Mouse (Mus musculus) kidney, embryonic 14.5 days (tissue): Measurements from ENCODE around the gene Chtf18. TPM values are rescaled to one million over a fixed set of nuclear protein-coding genes. Genes with fewer than 3 reads are reported as not detected.

Experiments used
- ATAC-seq: fragments of 200-750 bp; cut with Nextera tagmentation; 2 replicates; pipeline ENCODE4 v1.8.0; 2017; ENCODE audit warnings: moderate number of reproducible peaks, mild to moderate bottlenecking, moderate TSS enrichment, moderate library complexity; ENCODE audit not compliant: low FRiP score, low TSS enrichment
- H3K27ac ChIP-seq: fragments of 300-500 bp; sonication (generic); 2 replicates; pipeline ENCODE4 v1.5.1; 2014; ENCODE audit warnings: low read depth, mild to moderate bottlenecking, low read length, moderate library complexity, mixed read lengths
- H3K27me3 ChIP-seq: fragments of 300-500 bp; sonication (generic); 2 replicates; pipeline ENCODE4 v1.6.1; 2014; ENCODE audit warnings: mild to moderate bottlenecking, low read length; ENCODE audit not compliant: control insufficient read depth, insufficient read depth
- H3K36me3 ChIP-seq: fragments of 300-500 bp; sonication (generic); 2 replicates; pipeline ENCODE4 v1.6.1; 2014; ENCODE audit warnings: low read length, mixed read lengths; ENCODE audit not compliant: control insufficient read depth, insufficient read depth
- H3K4me1 ChIP-seq: fragments of 300-500 bp; sonication (generic); 2 replicates; pipeline ENCODE4 v1.6.1; 2014; ENCODE audit warnings: low read length, mixed read lengths; ENCODE audit not compliant: control insufficient read depth, insufficient read depth
- H3K4me2 ChIP-seq: fragments of 300-500 bp; sonication (generic); replicated peaks from 2 replicates; pipeline ENCODE4 v1.6.1; 2014; ENCODE audit warnings: low read depth, mild to moderate bottlenecking, low read length
- H3K4me3 ChIP-seq: fragments of 300-500 bp; sonication (generic); 2 replicates; pipeline ENCODE4 v1.5.1; 2014; ENCODE audit warnings: mild to moderate bottlenecking, low read length
- H3K9ac ChIP-seq: fragments of 300-500 bp; sonication (generic); 2 replicates; pipeline ENCODE4 v1.6.1; 2014; ENCODE audit warnings: low read depth, mild to moderate bottlenecking, low read length, moderate library complexity
- H3K9me3 ChIP-seq: fragments of 300-500 bp; sonication (generic); 2 replicates; pipeline ENCODE4 v1.6.1; 2016; ENCODE audit warnings: low read length; ENCODE audit not compliant: control insufficient read depth
- WGBS: fragments of 180-500 bp; shearing (Covaris S2); extraction: QIAGEN DNeasy Blood & Tissue Kit; methylation state at CpG from one replicate; pipeline ENCODE4 v1.1.7; 2014; 5-methylcytosine and 5-hydroxymethylcytosine counted together
- polyA plus RNA-seq: library from polyadenylated mRNA; unstranded; fragments of >200 nt; fragmentation: Nextera tagmentation; extraction: Ambion mirVana; gene quantifications from 2 replicates; pipeline ENCODE4 v1.2.1, GENCODE M21; 2014

Gene Chtf18
- polyA plus RNA-seq, result 17.3 and 26.0 TPM in 2 replicates

DNA sequence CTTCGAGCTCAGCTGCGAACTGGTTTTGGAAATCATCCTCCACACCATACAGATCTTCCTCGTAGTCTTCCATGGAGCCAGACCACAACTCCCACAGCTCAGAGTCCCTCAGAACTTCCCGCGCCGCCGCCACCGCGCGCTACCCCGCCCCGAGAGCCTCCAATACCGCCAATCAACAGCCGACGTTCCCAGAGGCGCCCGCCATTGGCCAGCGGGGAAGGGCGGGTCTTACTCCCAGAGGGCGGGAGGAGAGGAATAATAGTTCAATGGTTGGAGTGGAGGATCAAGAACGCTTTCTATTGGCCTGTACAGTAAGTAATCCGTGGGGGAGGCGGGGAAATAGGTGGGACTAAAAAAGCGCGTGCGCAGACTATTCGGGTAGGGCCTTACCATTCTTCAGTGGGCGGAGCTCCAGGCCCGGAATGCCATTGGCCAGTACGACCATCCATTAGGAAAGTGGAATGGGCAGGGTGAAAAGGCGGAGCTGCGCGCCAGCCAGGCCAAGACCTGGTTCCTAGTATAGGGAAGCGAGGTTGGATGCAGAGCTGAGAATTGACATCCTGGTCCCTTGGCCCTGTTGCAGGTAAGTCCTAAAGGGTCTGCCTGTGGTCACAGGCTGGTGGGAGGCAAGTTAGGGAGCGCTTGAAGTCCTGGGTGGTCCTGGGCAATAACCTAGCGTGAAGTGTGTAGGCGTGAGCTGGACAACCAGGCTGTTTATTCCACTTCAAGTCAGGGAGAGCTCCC lies at the start of gene Chtf18, which contains the start of gene Rpusd1:
TSS of gene Chtf18 (minus strand) at position 155 of the 744 bp plus-strand sequence.
TSS of gene Rpusd1 (plus strand) at position 406 of the 744 bp plus-strand sequence.
- Histone ChIP-seq H3K27ac (no peak within 1 kb of the TSS), H3K36me3 (peaks cover 15% of the 10 kb centered on the region), H3K9me3 (no peaks in the 10 kb centered on the region), H3K4me2 (peak within 1 kb of the TSS; percentile 95), H3K4me3 (peak within 1 kb of the TSS; percentile 73), H3K27me3 (no peaks in the 10 kb centered on the region), H3K4me1 (peaks cover 16% of the 10 kb centered on the region), H3K9ac (peak within 1 kb of the TSS; percentile 80)
- WGBS, result 0% methylated on average over 37 of the region's 37 CpGs
- peak; percentile 98 for ATAC-seq

DNA sequence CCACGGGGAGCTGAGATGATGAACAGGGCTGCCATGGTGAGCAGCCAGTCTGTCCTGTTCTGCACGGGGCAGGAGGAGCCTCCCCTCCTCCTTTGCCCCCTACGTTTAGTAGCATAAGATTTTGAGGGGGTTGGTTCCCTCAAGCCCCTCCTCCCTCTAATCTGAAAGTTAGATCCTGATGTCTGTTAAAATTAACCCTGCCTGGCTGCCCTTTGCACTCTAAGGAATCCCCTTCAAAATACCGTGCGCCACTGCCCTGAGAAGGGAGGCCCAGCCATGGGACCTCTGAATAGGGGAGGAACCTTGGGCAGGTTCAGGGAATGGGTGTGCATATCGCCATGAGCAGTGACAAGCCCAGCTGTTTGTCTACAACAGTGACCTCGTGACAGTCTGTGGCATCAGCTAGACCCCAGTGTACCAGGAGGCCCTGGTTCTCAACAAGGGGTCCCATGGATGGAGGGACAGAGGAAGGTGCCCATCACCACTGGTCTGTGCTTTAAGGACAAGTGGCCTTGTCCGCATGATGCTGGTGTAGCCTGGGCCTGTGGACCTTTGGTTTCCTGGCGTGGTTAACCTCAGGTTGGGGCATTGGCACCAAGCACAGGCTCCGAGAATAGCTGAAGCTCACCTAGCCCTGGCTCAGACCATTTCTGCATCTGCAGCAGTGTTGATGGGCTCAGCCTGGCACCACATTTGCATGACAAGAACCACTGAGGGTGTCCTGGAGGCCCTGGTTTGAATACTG lies 48.3 kb upstream of the Chtf18 start:
- no peak for ATAC-seq
- Histone ChIP-seq H3K4me1 (peaks cover 6% of the 10 kb centered on the region), H3K4me3 (no peak overlapping the region), H3K4me2 (no peak overlapping the region), H3K27ac (no peak overlapping the region), H3K27me3 (no peaks in the 10 kb centered on the region), H3K9ac (peak overlapping the region; percentile 4; the same call in 1 of the 2 replicates), H3K36me3 (peaks cover 21% of the 10 kb centered on the region; the same call in 1 of the 2 replicates), H3K9me3 (no peaks in the 10 kb centered on the region)
- WGBS, result 75% methylated on average over 10 of the region's 10 CpGs

DNA sequence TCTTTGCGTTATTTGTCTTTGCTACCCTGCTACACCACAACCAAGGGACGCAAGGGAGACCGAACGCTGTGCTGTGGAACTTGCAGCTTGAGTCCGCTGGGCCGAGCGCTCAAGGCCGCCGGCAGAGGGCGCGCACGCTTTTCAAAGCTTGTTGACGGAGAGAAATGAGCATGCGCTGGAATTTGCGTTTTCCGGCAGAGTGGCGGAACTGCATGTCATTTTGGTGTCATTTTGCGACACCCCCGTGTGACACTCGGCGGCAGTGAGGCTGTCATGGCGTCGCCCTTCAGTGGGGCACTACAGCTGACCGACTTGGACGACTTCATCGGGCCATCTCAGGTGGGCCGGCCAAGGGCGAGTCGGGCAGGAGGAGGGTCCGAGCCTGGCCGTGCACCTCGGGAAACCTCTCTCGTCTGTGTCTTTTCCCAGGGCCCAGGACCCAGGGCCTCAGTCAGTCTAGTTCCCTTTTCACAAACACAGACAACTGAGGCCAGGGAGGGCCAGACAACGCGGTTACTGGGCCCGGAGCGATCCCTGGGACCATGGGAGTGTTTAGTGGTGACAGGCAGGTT lies 46.4 kb upstream of the Chtf18 start, which contains the start of gene Narfl:
TSS of gene Narfl (plus strand) at position 228 of the 572 bp plus-strand sequence.
- Histone ChIP-seq H3K9ac (peak within 1 kb of the TSS; percentile 80), H3K4me2 (peak within 1 kb of the TSS; percentile 75), H3K4me3 (peak within 1 kb of the TSS; percentile 75), H3K4me1 (peaks cover 6% of the 10 kb centered on the region), H3K27me3 (no peaks in the 10 kb centered on the region), H3K27ac (no peak within 1 kb of the TSS), H3K36me3 (peaks cover 15% of the 10 kb centered on the region; the same call in 1 of the 2 replicates), H3K9me3 (no peaks in the 10 kb centered on the region)
- under 1% methylated on average over 37 of the region's 37 CpGs for WGBS
- peak; percentile 88 for ATAC-seq

DNA sequence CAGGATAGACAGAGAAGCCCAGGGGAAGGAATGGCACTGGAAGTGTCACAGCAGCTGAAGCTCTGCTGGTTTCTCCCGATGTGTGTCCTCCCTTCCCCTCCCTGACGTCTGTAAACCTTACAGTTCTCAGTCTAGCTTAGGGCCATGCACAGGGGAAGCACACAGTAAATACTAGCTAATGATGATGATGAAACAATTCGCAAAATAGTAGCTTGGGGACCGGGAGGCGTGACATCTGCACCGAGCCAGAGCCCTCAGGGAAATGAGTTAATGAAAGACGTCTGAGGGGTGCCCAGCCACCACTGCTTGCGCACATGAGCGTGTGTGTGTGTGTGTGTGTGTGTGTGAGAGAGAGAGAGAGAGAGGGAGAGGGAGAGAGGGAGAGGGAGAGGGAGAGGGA lies 42.1 kb upstream of the Chtf18 start:
- no peak overlapping the region for H3K27ac ChIP-seq
- no peaks in the 10 kb centered on the region for H3K9me3 ChIP-seq
- no peaks in the 10 kb centered on the region for H3K36me3 ChIP-seq
- H3K4me2 ChIP-seq, result no peak overlapping the region
- H3K27me3 ChIP-seq, result no peaks in the 10 kb centered on the region
- 51% methylated on average over 9 of the region's 9 CpGs for WGBS
- no peak for ATAC-seq
- no peak overlapping the region for H3K9ac ChIP-seq
- H3K4me3 ChIP-seq, result no peak overlapping the region
- H3K4me1 ChIP-seq, result peaks cover 3% of the 10 kb centered on the region

DNA sequence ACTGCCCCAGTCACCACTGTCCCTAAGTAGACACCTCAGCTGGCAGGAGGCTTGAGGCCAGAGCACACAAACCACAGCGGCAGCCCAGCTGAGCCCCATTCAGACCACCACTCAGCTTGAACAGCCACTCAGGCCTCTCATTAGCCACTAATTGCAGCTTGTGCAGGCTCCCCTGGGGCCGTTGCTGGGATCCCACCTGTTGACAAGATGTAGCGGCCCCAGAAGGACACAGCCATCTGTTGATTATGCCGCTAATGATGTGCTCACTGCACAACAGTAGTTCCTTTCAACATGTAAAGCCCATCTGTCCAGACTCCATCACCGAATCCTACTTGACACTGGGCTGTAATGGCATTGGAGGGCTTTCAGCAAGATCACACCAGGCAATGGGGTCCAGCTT lies 38.7 kb upstream of the Chtf18 start:
- no peak overlapping the region for H3K9ac ChIP-seq
- no peak for ATAC-seq
- H3K9me3 ChIP-seq, result no peaks in the 10 kb centered on the region
- H3K36me3 ChIP-seq, result no peaks in the 10 kb centered on the region
- 46% methylated on average over 5 of the region's 5 CpGs for WGBS
- H3K27ac ChIP-seq, result no peak overlapping the region
- no peak overlapping the region for H3K4me2 ChIP-seq
- H3K4me3 ChIP-seq, result no peak overlapping the region
- H3K4me1 ChIP-seq, result no peaks in the 10 kb centered on the region
- no peaks in the 10 kb centered on the region for H3K27me3 ChIP-seq

DNA sequence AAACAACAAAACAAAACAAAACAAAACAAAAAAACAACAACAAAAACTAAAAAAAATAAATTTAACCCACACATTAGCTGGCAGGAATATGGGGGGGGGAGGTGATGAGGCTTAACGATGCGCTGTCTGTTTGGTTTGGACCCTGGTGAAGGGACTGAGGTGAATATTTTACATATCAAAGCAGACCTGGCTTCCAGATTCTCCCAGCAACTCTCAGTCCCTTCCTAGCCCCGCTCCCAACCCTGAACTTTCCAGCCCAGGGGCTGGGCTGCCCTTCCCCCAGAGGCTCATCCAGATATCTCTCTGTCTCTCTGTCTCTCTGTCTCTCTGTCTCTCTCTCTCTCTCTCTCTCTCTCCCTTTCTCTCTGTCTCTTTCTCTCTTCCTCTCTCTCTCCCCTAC lies 35.4 kb upstream of the Chtf18 start:
- H3K4me3 ChIP-seq, result no peak overlapping the region
- H3K36me3 ChIP-seq, result no peaks in the 10 kb centered on the region
- H3K4me1 ChIP-seq, result no peaks in the 10 kb centered on the region
- no peak overlapping the region for H3K27ac ChIP-seq
- no peaks in the 10 kb centered on the region for H3K9me3 ChIP-seq
- no peaks in the 10 kb centered on the region for H3K27me3 ChIP-seq
- no peak overlapping the region for H3K4me2 ChIP-seq
- H3K9ac ChIP-seq, result no peak overlapping the region
- WGBS, result 34% methylated on average over 3 of the region's 3 CpGs
- no peak for ATAC-seq

DNA sequence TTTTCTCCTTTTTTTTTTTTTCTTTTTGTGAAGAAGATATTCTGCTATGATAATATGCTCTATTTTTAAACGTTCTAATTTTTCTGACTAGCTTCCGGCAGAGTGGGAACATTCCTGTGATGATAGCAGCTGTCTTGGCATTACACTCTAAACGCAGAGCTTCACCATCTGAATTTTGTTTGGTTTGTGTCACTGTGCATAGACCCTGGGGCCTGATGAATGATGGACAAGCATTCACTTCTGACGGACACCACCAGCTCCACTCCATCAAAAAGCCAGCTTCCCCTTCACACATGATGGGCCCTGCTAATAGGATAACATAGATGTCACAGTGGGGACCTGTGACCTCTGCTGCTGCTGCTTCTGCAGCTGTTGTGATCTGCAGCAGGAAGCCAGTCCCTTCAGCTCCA lies 34.3 kb upstream of the Chtf18 start:
- WGBS, result 61% methylated on average over 4 of the region's 4 CpGs
- Histone ChIP-seq H3K27me3 (no peaks in the 10 kb centered on the region), H3K27ac (no peak overlapping the region), H3K9me3 (no peaks in the 10 kb centered on the region), H3K36me3 (no peaks in the 10 kb centered on the region), H3K4me2 (no peak overlapping the region), H3K4me3 (no peak overlapping the region), H3K9ac (no peak overlapping the region), H3K4me1 (no peaks in the 10 kb centered on the region)
- no peak for ATAC-seq

DNA sequence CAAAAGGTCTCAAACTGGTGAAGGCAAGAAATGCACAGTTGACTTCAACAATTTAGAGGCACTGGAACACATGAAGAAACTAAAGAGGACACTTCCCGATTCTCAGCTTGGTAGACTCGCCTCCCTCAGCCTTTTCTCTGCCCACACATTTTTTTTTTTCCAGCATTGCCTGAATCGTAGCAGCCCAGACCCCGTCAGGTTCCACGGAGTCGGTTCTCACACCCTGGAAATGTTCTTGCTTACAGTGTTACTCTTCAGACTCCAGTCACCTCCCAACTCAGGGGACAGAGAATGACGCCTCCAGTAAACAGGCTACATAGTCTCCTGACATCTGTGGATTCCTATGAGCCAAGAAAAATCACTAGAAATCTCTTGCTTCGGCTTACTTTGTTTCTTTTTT lies 32.9 kb upstream of the Chtf18 start:
- Histone ChIP-seq H3K27me3 (no peaks in the 10 kb centered on the region), H3K4me2 (no peak overlapping the region), H3K27ac (no peak overlapping the region), H3K4me1 (no peaks in the 10 kb centered on the region; the same call in 1 of the 2 replicates), H3K9ac (no peak overlapping the region), H3K36me3 (no peaks in the 10 kb centered on the region), H3K9me3 (no peaks in the 10 kb centered on the region), H3K4me3 (no peak overlapping the region)
- WGBS, result 73% methylated on average over 8 of the region's 8 CpGs
- no peak for ATAC-seq
